Mouse (Mus musculus): Measurements from ENCODE around the gene Galnt18.

Gene Galnt18

GRCm38 (mm10) chr7:111638465-111638864 is 141.3 kb downstream of the Galnt18 start:
- no peak for DNase-seq (ENCODE audit: low spot score in 2 of 2)

GRCm38 (mm10) chr7:111637866-111638448 is 141.8 kb downstream of the Galnt18 start:
- no peak for DNase-seq (ENCODE audit: low spot score in 2 of 2)

GRCm38 (mm10) chr7:111636503-111636902 is 143.3 kb downstream of the Galnt18 start:
- no peak for DNase-seq (ENCODE audit: low spot score in 2 of 2)

GRCm38 (mm10) chr7:111631265-111631664 is 148.5 kb downstream of the Galnt18 start:
- no peak for DNase-seq (ENCODE audit: low spot score in 2 of 2)

- no peak for DNase-seq (ENCODE audit: low spot score in 2 of 2)
Measured at GRCm38 (mm10) chr7:111626232-111626631, 153.5 kb downstream of the Galnt18 start.

GRCm38 (mm10) chr7:111625736-111626135 is 154.0 kb downstream of the Galnt18 start:
- no peak for DNase-seq (ENCODE audit: low spot score in 2 of 2)

- peak in 1 of 2 experiments; percentile 18 for DNase-seq (ENCODE audit: low spot score in 2 of 2)
Measured at GRCm38 (mm10) chr7:111616231-111616937, 163.4 kb downstream of the Galnt18 start.

GRCm38 (mm10) chr7:111614471-111614870 is 165.3 kb downstream of the Galnt18 start:
- no peak for DNase-seq (ENCODE audit: low spot score in 2 of 2)

- DNase-seq (ENCODE audit: low spot score in 2 of 2): no peak
Measured at GRCm38 (mm10) chr7:111607476-111607875, 172.3 kb downstream of the Galnt18 start.

GRCm38 (mm10) chr7:111606091-111606490 is 173.7 kb downstream of the Galnt18 start:
- DNase-seq (ENCODE audit: low spot score in 2 of 2): no peak

- DNase-seq (ENCODE audit: low spot score in 2 of 2): no peak
Measured at GRCm38 (mm10) chr7:111605663-111606062, 174.1 kb downstream of the Galnt18 start.

- DNase-seq (ENCODE audit: low spot score in 2 of 2): no peak
Measured at GRCm38 (mm10) chr7:111604578-111605208, 175.1 kb downstream of the Galnt18 start.

- no peak for DNase-seq (ENCODE audit: low spot score in 2 of 2)
Measured at GRCm38 (mm10) chr7:111603186-111603585, 176.6 kb downstream of the Galnt18 start.

GRCm38 (mm10) chr7:111601339-111602067 is 178.3 kb downstream of the Galnt18 start:
- no peak for DNase-seq (ENCODE audit: low spot score in 2 of 2)

GRCm38 (mm10) chr7:111600756-111601155 is 179.0 kb downstream of the Galnt18 start:
- DNase-seq (ENCODE audit: low spot score in 2 of 2): no peak

GRCm38 (mm10) chr7:111593680-111594079 is 186.1 kb downstream of the Galnt18 start:
- no peak for DNase-seq (ENCODE audit: low spot score in 2 of 2)

- no peak for DNase-seq (ENCODE audit: low spot score in 2 of 2)
Measured at GRCm38 (mm10) chr7:111589506-111590125, 190.2 kb downstream of the Galnt18 start.

- peak in 1 of 2 experiments; percentile 12 for DNase-seq (ENCODE audit: low spot score in 2 of 2)
Measured at GRCm38 (mm10) chr7:111588291-111588781, 191.4 kb downstream of the Galnt18 start.

- DNase-seq (ENCODE audit: low spot score in 2 of 2): no peak
Measured at GRCm38 (mm10) chr7:111580547-111580946, 199.2 kb downstream of the Galnt18 start.

- DNase-seq (ENCODE audit: low spot score in 2 of 2): no peak
Measured at GRCm38 (mm10) chr7:111575096-111575495, 204.7 kb downstream of the Galnt18 start.

- DNase-seq (ENCODE audit: low spot score in 2 of 2): no peak
Measured at GRCm38 (mm10) chr7:111572336-111572735, 207.4 kb downstream of the Galnt18 start.

GRCm38 (mm10) chr7:111566838-111567237 is 212.9 kb downstream of the Galnt18 start:
- DNase-seq (ENCODE audit: low spot score in 2 of 2): no peak
